Mouse (Mus musculus) spleen, postnatal 36 days (tissue): Measurements from ENCODE around the gene Helb.

Source experiments
- DNase-seq, 2 experiments: peaks; one replicate each; pipeline ENCODE4 v3.0.0; 2022; ENCODE audit warnings: low spot score in 2 of 2, mixed read lengths in 1 of 2

Gene Helb

GRCm38 (mm10) chr10:120112507-120113396, at the start of gene Helb:
Gene Helb (minus strand): TSS chr10:120112987.
- peak; percentile 98 to 99 for DNase-seq

GRCm38 (mm10) chr10:120160533-120160932, 47.7 kb upstream of the Helb start:
- no peak for DNase-seq

GRCm38 (mm10) chr10:120153911-120154310, 41.1 kb upstream of the Helb start:
- DNase-seq = no peak

- DNase-seq = no peak
These were observed 38.9 kb upstream of the Helb start for GRCm38 (mm10) chr10:120151672-120152071.

GRCm38 (mm10) chr10:120140916-120141516, 28.2 kb upstream of the Helb start:
- no peak for DNase-seq

- DNase-seq = no peak
These were observed 27.4 kb upstream of the Helb start for GRCm38 (mm10) chr10:120140193-120140592.

GRCm38 (mm10) chr10:120136020-120136562, 23.3 kb upstream of the Helb start:
- no peak for DNase-seq

GRCm38 (mm10) chr10:120133697-120134096, 20.9 kb upstream of the Helb start:
- no peak for DNase-seq

GRCm38 (mm10) chr10:120130621-120131020, 17.8 kb upstream of the Helb start:
- DNase-seq = peak in 1 of 2 experiments; percentile 11

GRCm38 (mm10) chr10:120128601-120129277, 16.0 kb upstream of the Helb start:
- no peak for DNase-seq

- DNase-seq = no peak
These were observed 12.7 kb upstream of the Helb start for GRCm38 (mm10) chr10:120125465-120125857.

GRCm38 (mm10) chr10:120124801-120125464, 12.1 kb upstream of the Helb start:
- peak; percentile 70 to 76 for DNase-seq

- no peak for DNase-seq
These were observed 10.9 kb upstream of the Helb start for GRCm38 (mm10) chr10:120123721-120124120.

- DNase-seq = no peak
These were observed 2.5 kb upstream of the Helb start for GRCm38 (mm10) chr10:120115249-120115648.

- no peak for DNase-seq
These were observed 1.7 kb upstream of the Helb start for GRCm38 (mm10) chr10:120114493-120114892.

- DNase-seq = no peak
These were observed 1.2 kb upstream of the Helb start for GRCm38 (mm10) chr10:120113980-120114379.

- peak; percentile 27 to 43 for DNase-seq
These were observed 695 bp upstream of the Helb start for GRCm38 (mm10) chr10:120113482-120113881.

- no peak for DNase-seq
These were observed 982 bp downstream of the Helb start for GRCm38 (mm10) chr10:120111691-120112319.

- DNase-seq = no peak
These were observed 12.0 kb downstream of the Helb start for GRCm38 (mm10) chr10:120100806-120101205.

- DNase-seq = no peak
These were observed 15.2 kb downstream of the Helb start for GRCm38 (mm10) chr10:120097564-120097963.

- no peak for DNase-seq
These were observed 17.1 kb downstream of the Helb start for GRCm38 (mm10) chr10:120095716-120096115.
